Mouse (Mus musculus) hematopoietic multipotent progenitor cell, adult 10-12 weeks (in vitro differentiated cells): Measurements from ENCODE around the gene Slc9b1. TPM values are rescaled to one million over a fixed set of nuclear protein-coding genes. Genes with fewer than 3 reads are reported as not detected.

ENCODE experiments used
- polyA plus RNA-seq: library from polyadenylated mRNA; stranded (reverse); fragments of >175 nt; gene quantifications from 2 replicates; pipeline ENCODE4 v1.2.3, GENCODE M21; 2012; ENCODE audit warnings: low replicate concordance

Gene Slc9b1
- 0.15 TPM in 1 of 2 replicates, not detected in the other for polyA plus RNA-seq

DNA sequence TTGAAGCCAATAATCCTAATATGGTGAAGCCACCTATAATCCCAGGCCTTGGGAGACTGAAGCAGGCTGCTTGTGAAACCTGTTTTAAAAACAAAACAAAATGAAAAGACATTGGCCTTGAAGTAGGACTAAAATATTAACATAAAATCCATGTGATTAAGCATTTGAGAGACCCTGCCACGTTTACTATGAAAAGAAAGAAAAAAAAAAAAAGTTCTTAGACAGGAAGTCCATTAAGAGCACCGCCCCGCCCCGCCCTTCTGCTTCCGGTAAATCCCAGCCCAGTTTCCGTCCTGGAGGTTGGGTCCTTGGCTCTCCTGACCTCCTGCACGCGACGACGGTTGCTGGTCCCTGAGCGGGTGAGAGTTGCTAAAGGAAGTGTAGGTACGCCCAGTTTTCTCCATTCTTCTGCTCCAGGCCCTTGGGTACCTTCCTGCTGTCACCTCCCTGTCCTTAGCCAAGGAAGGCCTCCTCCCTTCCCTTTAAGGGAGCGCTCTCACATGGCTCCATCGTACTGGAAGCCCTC, at the start of gene Slc9b1:
Slc9b1 (plus strand) TSS at position 291 of the 526 bp plus-strand sequence.

DNA sequence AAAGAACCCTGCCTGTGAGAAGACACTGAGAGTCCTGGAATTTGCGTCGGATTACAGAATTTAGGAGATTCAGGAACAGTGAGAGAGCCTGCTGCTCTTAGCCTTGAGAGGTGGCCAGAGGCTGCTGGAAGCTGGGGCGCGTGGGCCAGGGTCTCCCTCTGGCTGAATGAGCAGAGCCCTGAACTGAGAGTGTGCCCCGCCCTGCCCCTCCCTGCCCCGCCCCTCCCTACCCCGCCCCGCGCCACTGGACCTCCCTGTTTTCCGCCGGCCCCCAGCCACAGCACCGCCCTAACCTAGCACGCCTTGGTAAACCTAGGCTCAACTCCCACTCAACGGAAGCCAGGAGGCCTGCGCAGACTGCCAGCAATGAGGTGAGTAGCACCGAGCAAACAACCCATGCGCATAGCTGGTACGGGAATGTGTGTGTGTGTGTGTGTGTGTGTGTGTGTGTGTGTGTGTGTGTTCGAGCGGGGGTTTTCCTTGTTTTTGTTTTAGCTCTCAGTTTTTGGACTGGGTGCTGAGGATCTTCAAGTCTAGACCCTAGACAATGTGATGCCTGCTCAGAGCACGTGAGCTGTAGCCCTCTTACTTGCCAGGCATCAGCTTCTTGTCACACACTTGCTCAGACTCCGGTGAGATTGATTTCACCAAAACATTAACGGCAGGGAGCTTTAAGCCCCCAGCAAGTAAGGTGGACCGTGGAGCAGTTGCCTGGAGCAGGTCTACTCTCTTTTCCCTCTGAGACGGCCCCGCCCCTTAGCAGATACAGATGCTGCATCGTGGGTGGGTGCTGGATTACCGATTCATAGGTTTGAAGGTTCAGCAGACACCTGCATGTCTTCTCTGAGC, 40.2 kb upstream of the Slc9b1 start, which contains the start of gene Slc9b2:
Slc9b2 (plus strand) TSS at position 290 of the 849 bp plus-strand sequence.

DNA sequence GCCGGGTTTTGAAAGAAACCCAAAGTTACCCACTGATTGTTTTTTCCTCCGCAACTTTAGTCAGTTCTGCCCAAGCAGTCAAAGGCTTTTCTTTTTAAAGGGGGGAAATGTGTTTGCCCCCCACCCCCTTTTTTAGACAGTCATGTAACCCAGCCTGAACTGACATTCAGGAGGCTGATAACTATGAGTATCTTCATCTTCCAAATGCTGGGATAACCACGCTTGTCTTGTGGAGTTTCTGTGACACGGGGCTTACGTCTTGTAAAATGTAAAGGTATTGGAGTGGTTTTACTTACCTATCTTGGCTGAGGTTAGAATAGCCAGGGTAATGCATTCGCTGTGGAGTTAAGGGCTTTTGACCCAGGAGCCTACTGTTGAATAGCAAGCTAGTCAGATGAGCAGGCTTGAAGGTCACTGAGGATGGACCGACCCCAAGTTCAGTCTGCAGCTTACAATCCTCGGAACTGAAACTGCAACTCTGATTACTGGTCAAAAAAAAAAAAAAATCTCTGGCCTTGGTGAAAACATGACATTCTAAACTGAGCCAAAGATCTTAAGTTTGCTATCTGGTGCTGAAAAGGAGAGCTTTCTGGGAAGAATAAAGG, 75.9 kb downstream of the Slc9b1 start, which contains the start of gene Cisd2:
Cisd2 (minus strand) TSS at position 318 of the 605 bp plus-strand sequence.

GRCm38 (mm10) chr3:135437758-135438495, 90.1 kb downstream of the Slc9b1 start, which contains the start of gene Ube2d3:
Ube2d3 (plus strand) TSS chr3:135438149.

Other genes starting within 250 kb of the Slc9b1 start
- gene Cenpe, start 135.5 kb upstream of the Slc9b1 start, polyA plus RNA-seq = 0.26 and 1.7 TPM in 2 replicates
- gene Bdh2, start 66.8 kb upstream of the Slc9b1 start, polyA plus RNA-seq = not detected in 2 replicates
- gene Slc9b2, start 40.3 kb upstream of the Slc9b1 start, polyA plus RNA-seq = 0.07 TPM in 1 of 2 replicates, not detected in the other
- gene Cisd2, start 75.9 kb downstream of the Slc9b1 start, polyA plus RNA-seq = 18.0 and 29.4 TPM in 2 replicates
- gene Ube2d3, start 90.1 kb downstream of the Slc9b1 start, polyA plus RNA-seq = 413 and 545 TPM in 2 replicates
- 5.6 and 9.2 TPM in 2 replicates for gene Manba, start 137.6 kb downstream of the Slc9b1 start, polyA plus RNA-seq